Mouse (Mus musculus) adrenal gland, postnatal 0 days (tissue): ENCODE results near the gene Dmac2. TPM values are rescaled to one million over a fixed set of nuclear protein-coding genes. Genes with fewer than 3 reads are reported as not detected.

Source experiments
- polyA plus RNA-seq: library from polyadenylated mRNA; unstranded; fragments of >200 nt; fragmentation: Nextera tagmentation; extraction: Ambion mirVana; gene quantifications from 2 replicates; pipeline ENCODE4 v1.2.1, GENCODE M21; 2015

The Dmac2 gene
- 19.7 and 31.0 TPM in 2 replicates for polyA plus RNA-seq

DNA sequence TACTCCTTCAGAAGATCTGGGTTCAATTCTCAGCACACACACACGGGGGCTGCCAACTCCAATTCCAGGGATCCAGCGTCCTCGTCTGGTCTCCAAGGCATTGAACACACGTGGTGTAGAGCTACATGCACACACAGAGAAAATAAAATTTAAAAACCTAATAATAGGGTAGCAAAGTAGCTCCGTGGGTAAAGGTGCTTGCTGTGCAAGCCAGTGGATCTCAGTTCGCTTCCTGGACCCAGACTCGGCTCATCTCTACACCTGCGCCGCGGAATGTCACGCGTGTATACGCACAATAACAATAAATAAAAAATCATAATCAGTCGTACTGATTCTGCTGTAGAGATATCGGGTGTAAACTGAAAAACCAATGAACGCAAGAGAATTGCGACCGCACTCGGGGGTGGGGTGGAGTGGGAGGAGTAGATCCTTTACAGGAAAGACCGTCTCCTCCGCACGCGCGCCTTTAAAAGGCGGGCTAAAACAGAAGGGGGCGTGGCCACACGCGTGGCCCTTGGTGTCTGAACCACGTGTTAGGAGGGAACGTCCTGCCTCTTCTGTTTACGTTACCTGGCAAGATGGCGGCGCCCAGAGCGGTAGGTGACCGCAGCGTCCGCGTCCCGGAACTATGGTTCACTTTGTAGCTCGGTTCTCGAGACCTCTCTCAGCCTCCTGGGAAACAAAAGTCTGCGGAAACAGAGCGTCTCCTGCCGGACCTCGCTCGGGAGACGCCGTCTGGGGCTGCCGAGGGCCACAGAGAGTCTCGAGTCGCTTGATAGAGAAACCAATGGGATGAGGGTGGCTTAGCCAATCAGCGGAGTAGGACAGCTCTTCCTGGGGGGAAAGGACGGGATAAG, at the start of gene Dmac2:
TSS of gene Dmac2 (plus strand) at position 550 of the 857 bp plus-strand sequence.

GRCm38 (mm10) chr7:25615706-25616011, 3.6 kb upstream of the Dmac2 start, which contains the start of gene Erich4:
Gene Erich4, minus strand, starts transcription at chr7:25615892.

GRCm38 (mm10) chr7:25626509-25627430, 7.6 kb downstream of the Dmac2 start, which contains the start of gene B3gnt8:
Gene B3gnt8, plus strand, starts transcription at chr7:25626654.

DNA sequence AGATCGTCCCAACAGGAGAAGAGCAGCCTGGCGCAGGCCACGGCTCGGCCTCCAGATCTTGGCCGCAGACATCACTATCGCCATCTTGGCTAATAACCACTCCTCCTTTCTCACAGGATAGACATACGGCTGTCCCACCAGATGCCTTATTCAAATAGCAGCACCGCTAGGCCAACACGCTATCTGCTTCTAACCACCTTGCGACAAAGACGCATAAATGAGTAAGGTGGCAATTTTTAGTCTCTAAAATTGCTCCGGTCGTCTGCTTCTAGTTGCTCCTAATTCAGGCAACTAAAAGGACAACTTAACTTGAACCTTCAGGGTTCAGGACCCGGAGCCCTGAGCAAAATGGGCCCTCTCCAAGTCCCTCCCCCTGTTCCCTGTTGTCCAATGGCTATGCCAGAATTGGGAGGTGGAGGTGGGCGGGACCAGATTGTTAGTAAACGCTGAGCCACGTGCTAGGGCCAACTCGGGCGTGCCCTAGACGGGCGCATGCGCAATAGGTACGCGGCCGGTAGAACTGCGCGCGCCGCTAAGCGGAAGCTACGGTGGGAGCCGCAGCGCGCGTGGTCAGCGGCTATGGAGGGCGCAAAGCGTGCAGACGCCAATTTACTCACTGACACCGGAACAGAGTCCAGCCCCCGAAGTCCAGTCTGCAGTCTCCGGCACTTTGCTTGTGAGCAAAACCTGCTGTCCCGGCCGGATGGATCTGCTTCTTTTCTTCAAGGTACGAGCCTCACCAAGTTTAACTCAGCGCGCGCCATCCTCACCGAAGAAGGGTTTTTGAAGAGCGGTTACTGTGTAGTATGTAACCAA, 39.7 kb downstream of the Dmac2 start, which contains the start of the genes Bckdha and Exosc5:
TSS of gene Bckdha (minus strand) at position 325 of the 816 bp plus-strand sequence.
TSS of gene Exosc5 (plus strand) at position 508 of the 816 bp plus-strand sequence.

GRCm38 (mm10) chr7:25674719-25675300, 55.6 kb downstream of the Dmac2 start, which contains the start of gene Tmem91:
Gene Tmem91, minus strand, starts transcription at chr7:25675166.

Other genes with a start within 250 kb of the Dmac2 start
- 0.87 and 12.3 TPM in 2 replicates for gene Cnfn, start 249.7 kb upstream of the Dmac2 start, polyA plus RNA-seq
- 12.9 and 34.8 TPM in 2 replicates for gene Lipe, start 220.7 kb upstream of the Dmac2 start, polyA plus RNA-seq
- gene Cxcl17, start 206.5 kb upstream of the Dmac2 start, polyA plus RNA-seq = 0.43 TPM in 1 of 2 replicates, not detected in the other
- gene Ceacam1, start 141.8 kb upstream of the Dmac2 start, polyA plus RNA-seq = 9.0 and 17.7 TPM in 2 replicates
- 0.08 TPM in 1 of 2 replicates, not detected in the other for gene Ceacam2, start 79.6 kb upstream of the Dmac2 start, polyA plus RNA-seq
- gene Erich4, start 3.5 kb upstream of the Dmac2 start, polyA plus RNA-seq = 0.19 TPM in 1 of 2 replicates, not detected in the other
- 8.3 and 15.6 TPM in 2 replicates for gene B3gnt8, start 7.2 kb downstream of the Dmac2 start, polyA plus RNA-seq
- gene Bckdha, start 39.6 kb downstream of the Dmac2 start, polyA plus RNA-seq = 86.9 and 135 TPM in 2 replicates
- 77.2 and 88.6 TPM in 2 replicates for gene Exosc5, start 39.8 kb downstream of the Dmac2 start, polyA plus RNA-seq
- gene Tmem91, start 55.8 kb downstream of the Dmac2 start, polyA plus RNA-seq = 2.2 and 3.2 TPM in 2 replicates
- gene B9d2, start 61.4 kb downstream of the Dmac2 start, polyA plus RNA-seq = 38.3 and 53.7 TPM in 2 replicates
- gene Tgfb1, start 67.6 kb downstream of the Dmac2 start, polyA plus RNA-seq = 2.7 and 4.4 TPM in 2 replicates
- gene Ccdc97, start 99.7 kb downstream of the Dmac2 start, polyA plus RNA-seq = 16.5 and 21.0 TPM in 2 replicates
- gene Hnrnpul1, start 135.3 kb downstream of the Dmac2 start, polyA plus RNA-seq = 32.7 and 43.2 TPM in 2 replicates
- gene Axl, start 169.3 kb downstream of the Dmac2 start, polyA plus RNA-seq = 101 and 135 TPM in 2 replicates
- gene Cyp2s1, start 197.5 kb downstream of the Dmac2 start, polyA plus RNA-seq = 6.0 and 8.0 TPM in 2 replicates